Mouse (Mus musculus): ENCODE results near the gene Cmtm4. TPM values are rescaled to one million over a fixed set of nuclear protein-coding genes. Genes with fewer than 3 reads are reported as not detected.

Cmtm4 gene
- total and polyA plus RNA-seq, 3 experiments, result 6.5 to 31.1 (median 12.0) TPM

Other genes starting within 250 kb of the Cmtm4 start
- gene Bean1, start 225.4 kb downstream of the Cmtm4 start, total RNA-seq (2012; rRNA removed), result not detected in 2 replicates
- gene Bean1, start 225.4 kb downstream of the Cmtm4 start, polyA plus RNA-seq (2012; ENCODE audit: insufficient read depth in 1 of 2, insufficient read length in 2 of 2, low read depth in 1 of 2, low replicate concordance in 2 of 2, missing spikeins in 1 of 2), result not detected
- gene Tk2, start 147.2 kb downstream of the Cmtm4 start, total RNA-seq (2012; rRNA removed), result 17.6 and 18.6 TPM in 2 replicates
- 10 to 100 TPM in 1 of 2 experiments, not detected in 1; 26.8 TPM for gene Tk2, start 147.2 kb downstream of the Cmtm4 start, polyA plus RNA-seq (2012; ENCODE audit: insufficient read depth in 1 of 2, insufficient read length in 2 of 2, low read depth in 1 of 2, low replicate concordance in 2 of 2, missing spikeins in 1 of 2)
- 26.9 and 30.1 TPM in 2 replicates for gene Cklf, start 144.9 kb downstream of the Cmtm4 start, total RNA-seq (2012; rRNA removed)
- gene Cklf, start 144.9 kb downstream of the Cmtm4 start, polyA plus RNA-seq (2012; ENCODE audit: insufficient read depth in 1 of 2, insufficient read length in 2 of 2, low read depth in 1 of 2, low replicate concordance in 2 of 2, missing spikeins in 1 of 2), result 10 to 100 TPM in 1 of 2 experiments, not detected in 1; 27.1 TPM
- gene Cmtm2a, start 102.6 kb downstream of the Cmtm4 start, total RNA-seq (2012; rRNA removed), result not detected in 2 replicates
- not detected for gene Cmtm2a, start 102.6 kb downstream of the Cmtm4 start, polyA plus RNA-seq (2012; ENCODE audit: insufficient read depth in 1 of 2, insufficient read length in 2 of 2, low read depth in 1 of 2, low replicate concordance in 2 of 2, missing spikeins in 1 of 2)
- gene Gm45711, start 85.7 kb downstream of the Cmtm4 start, total RNA-seq (2012; rRNA removed), result not detected in 2 replicates
- not detected for gene Gm45711, start 85.7 kb downstream of the Cmtm4 start, polyA plus RNA-seq (2012; ENCODE audit: insufficient read depth in 1 of 2, insufficient read length in 2 of 2, low read depth in 1 of 2, low replicate concordance in 2 of 2, missing spikeins in 1 of 2)
- gene Cmtm1, start 85.7 kb downstream of the Cmtm4 start, total RNA-seq (2012; rRNA removed), result not detected in 2 replicates
- not detected for gene Cmtm1, start 85.7 kb downstream of the Cmtm4 start, polyA plus RNA-seq (2012; ENCODE audit: insufficient read depth in 1 of 2, insufficient read length in 2 of 2, low read depth in 1 of 2, low replicate concordance in 2 of 2, missing spikeins in 1 of 2)
- gene Gm11020, start 74.2 kb downstream of the Cmtm4 start, total RNA-seq (2012; rRNA removed), result not detected in 2 replicates
- gene Gm11020, start 74.2 kb downstream of the Cmtm4 start, polyA plus RNA-seq (2012; ENCODE audit: insufficient read depth in 1 of 2, insufficient read length in 2 of 2, low read depth in 1 of 2, low replicate concordance in 2 of 2, missing spikeins in 1 of 2), result not detected
- not detected in 2 replicates for gene Cmtm2b, start 73.6 kb downstream of the Cmtm4 start, total RNA-seq (2012; rRNA removed)
- not detected for gene Cmtm2b, start 73.6 kb downstream of the Cmtm4 start, polyA plus RNA-seq (2012; ENCODE audit: insufficient read depth in 1 of 2, insufficient read length in 2 of 2, low read depth in 1 of 2, low replicate concordance in 2 of 2, missing spikeins in 1 of 2)
- 13.2 and 17.9 TPM in 2 replicates for gene Cmtm3, start 56.4 kb downstream of the Cmtm4 start, total RNA-seq (2012; rRNA removed)
- gene Cmtm3, start 56.4 kb downstream of the Cmtm4 start, polyA plus RNA-seq (2012; ENCODE audit: insufficient read depth in 1 of 2, insufficient read length in 2 of 2, low read depth in 1 of 2, low replicate concordance in 2 of 2, missing spikeins in 1 of 2), result 10 to 100 TPM in 1 of 2 experiments, not detected in 1; 56.3 TPM
- 19.3 and 22.4 TPM in 2 replicates for gene Dync1li2, start 47.2 kb upstream of the Cmtm4 start, total RNA-seq (2012; rRNA removed)
- gene Dync1li2, start 47.2 kb upstream of the Cmtm4 start, polyA plus RNA-seq (2012; ENCODE audit: insufficient read depth in 1 of 2, insufficient read length in 2 of 2, low read depth in 1 of 2, low replicate concordance in 2 of 2, missing spikeins in 1 of 2), result 10 to 100 TPM in 1 of 2 experiments, not detected in 1; 23.8 TPM
- not detected in 2 replicates for gene Terb1, start 114.1 kb upstream of the Cmtm4 start, total RNA-seq (2012; rRNA removed)
- not detected for gene Terb1, start 114.1 kb upstream of the Cmtm4 start, polyA plus RNA-seq (2012; ENCODE audit: insufficient read depth in 1 of 2, insufficient read length in 2 of 2, low read depth in 1 of 2, low replicate concordance in 2 of 2, missing spikeins in 1 of 2)
- 41.9 and 49.7 TPM in 2 replicates for gene Nae1, start 138.8 kb upstream of the Cmtm4 start, total RNA-seq (2012; rRNA removed)
- gene Nae1, start 138.8 kb upstream of the Cmtm4 start, polyA plus RNA-seq (2012; ENCODE audit: insufficient read depth in 1 of 2, insufficient read length in 2 of 2, low read depth in 1 of 2, low replicate concordance in 2 of 2, missing spikeins in 1 of 2), result 10 to 100 TPM in 1 of 2 experiments, not detected in 1; 39.2 TPM
- gene Car7, start 138.9 kb upstream of the Cmtm4 start, total RNA-seq (2012; rRNA removed), result 2.9 and 3.1 TPM in 2 replicates
- 1 to 10 TPM in 1 of 2 experiments, not detected in 1; 2.4 TPM for gene Car7, start 138.9 kb upstream of the Cmtm4 start, polyA plus RNA-seq (2012; ENCODE audit: insufficient read depth in 1 of 2, insufficient read length in 2 of 2, low read depth in 1 of 2, low replicate concordance in 2 of 2, missing spikeins in 1 of 2)
- gene Pdp2, start 195.6 kb upstream of the Cmtm4 start, total RNA-seq (2012; rRNA removed), result 12.2 and 12.3 TPM in 2 replicates
- 10 to 100 TPM in 1 of 2 experiments, not detected in 1; 12.4 TPM for gene Pdp2, start 195.6 kb upstream of the Cmtm4 start, polyA plus RNA-seq (2012; ENCODE audit: insufficient read depth in 1 of 2, insufficient read length in 2 of 2, low read depth in 1 of 2, low replicate concordance in 2 of 2, missing spikeins in 1 of 2)
- not detected in 2 replicates for gene Cdh16, start 228.6 kb upstream of the Cmtm4 start, total RNA-seq (2012; rRNA removed)
- gene Cdh16, start 228.6 kb upstream of the Cmtm4 start, polyA plus RNA-seq (2012; ENCODE audit: insufficient read depth in 1 of 2, insufficient read length in 2 of 2, low read depth in 1 of 2, low replicate concordance in 2 of 2, missing spikeins in 1 of 2), result under 1 TPM in 1 of 2 experiments, not detected in 1; 0.45 TPM
- gene Rrad, start 235.5 kb upstream of the Cmtm4 start, total RNA-seq (2012; rRNA removed), result 8.9 and 9.0 TPM in 2 replicates
- 1 to 10 TPM in 1 of 2 experiments, not detected in 1; 9.4 TPM for gene Rrad, start 235.5 kb upstream of the Cmtm4 start, polyA plus RNA-seq (2012; ENCODE audit: insufficient read depth in 1 of 2, insufficient read length in 2 of 2, low read depth in 1 of 2, low replicate concordance in 2 of 2, missing spikeins in 1 of 2)
- gene Ciao2b, start 246.2 kb upstream of the Cmtm4 start, total RNA-seq (2012; rRNA removed), result 78.7 and 82.4 TPM in 2 replicates
- 100 to 1,000 TPM in 1 of 2 experiments, not detected in 1; 110 TPM for gene Ciao2b, start 246.2 kb upstream of the Cmtm4 start, polyA plus RNA-seq (2012; ENCODE audit: insufficient read depth in 1 of 2, insufficient read length in 2 of 2, low read depth in 1 of 2, low replicate concordance in 2 of 2, missing spikeins in 1 of 2)